Mouse (Mus musculus) neural tube, embryonic 13.5 days (tissue): ENCODE measurements around the gene Rab25. TPM values are rescaled to one million over a fixed set of nuclear protein-coding genes. Genes with fewer than 3 reads are reported as not detected.

Experiments
- ATAC-seq: fragments of 200-750 bp; cut with Nextera tagmentation; 2 replicates; pipeline ENCODE4 v1.8.0; 2017; ENCODE audit warnings: low read depth, mild to moderate bottlenecking, moderate TSS enrichment, moderate library complexity
- H3K27ac ChIP-seq: fragments of 300-500 bp; sonication (generic); replicated peaks from 2 replicates; pipeline ENCODE4 v1.5.1; 2015; ENCODE audit warnings: moderate library complexity, mild to moderate bottlenecking, inconsistent platforms
- H3K27me3 ChIP-seq: fragments of 300-500 bp; sonication (generic); 2 replicates; pipeline ENCODE4 v1.6.1; 2015; ENCODE audit warnings: mild to moderate bottlenecking, inconsistent platforms
- H3K36me3 ChIP-seq: fragments of 300-500 bp; sonication (generic); 2 replicates; pipeline ENCODE4 v1.6.1; 2015; ENCODE audit warnings: mild to moderate bottlenecking, inconsistent platforms
- H3K4me1 ChIP-seq: fragments of 300-500 bp; sonication (generic); replicated peaks from 2 replicates; pipeline ENCODE4 v1.6.1; 2015; ENCODE audit warnings: inconsistent platforms
- H3K4me2 ChIP-seq: fragments of 300-500 bp; sonication (generic); 2 replicates; pipeline ENCODE4 v1.6.1; 2015; ENCODE audit warnings: inconsistent platforms, mild to moderate bottlenecking, moderate library complexity
- H3K4me3 ChIP-seq: fragments of 300-500 bp; sonication (generic); 2 replicates; pipeline ENCODE4 v1.5.1; 2015; ENCODE audit warnings: mild to moderate bottlenecking, inconsistent platforms
- H3K9ac ChIP-seq: fragments of 300-500 bp; sonication (generic); 2 replicates; pipeline ENCODE4 v1.6.1; 2015; ENCODE audit warnings: moderate library complexity, mild to moderate bottlenecking, inconsistent platforms
- H3K9me3 ChIP-seq: fragments of 300-500 bp; sonication (generic); 2 replicates; pipeline ENCODE4 v1.6.1; 2016; ENCODE audit warnings: inconsistent platforms
- WGBS: fragments of 180-500 bp; shearing (Covaris S2); methylation state at CpG from one replicate; pipeline ENCODE4 v1.1.7; 2015; 5-methylcytosine and 5-hydroxymethylcytosine counted together
- polyA plus RNA-seq: library from polyadenylated mRNA; unstranded; fragments of >200 nt; fragmentation: Nextera tagmentation; extraction: Ambion mirVana; gene quantifications from 2 replicates; pipeline ENCODE4 v1.2.1, GENCODE M21; 2015

Gene Rab25
- polyA plus RNA-seq, 1 experiment from 2014 or later = not detected

- no peak overlapping the region for H3K4me3 ChIP-seq
- peak overlapping the region; percentile 98 for H3K4me2 ChIP-seq
- H3K27me3 ChIP-seq = peaks cover 28% of the 10 kb centered on the region
- WGBS = 49% methylated on average over 8 of the region's 8 CpGs
- peaks cover 32% of the 10 kb centered on the region for H3K4me1 ChIP-seq
- no peak overlapping the region for H3K27ac ChIP-seq
- no peak for ATAC-seq
- H3K36me3 ChIP-seq = no peaks in the 10 kb centered on the region
- no peak overlapping the region for H3K9ac ChIP-seq
- no peaks in the 10 kb centered on the region for H3K9me3 ChIP-seq
These were observed 44.0 kb downstream of the Rab25 start for GRCm38 (mm10) chr3:88503881-88504746.

- WGBS = 21% methylated on average over 4 of the region's 4 CpGs
- Histone ChIP-seq H3K36me3 (no peaks in the 10 kb centered on the region), H3K27ac (peak overlapping the region; percentile 56; the same call in 1 of the 2 replicates), H3K4me1 (peaks cover 32% of the 10 kb centered on the region), H3K9ac (peak overlapping the region; percentile 88; the same call in 1 of the 2 replicates), H3K27me3 (peaks cover 28% of the 10 kb centered on the region), H3K4me2 (peak overlapping the region; percentile 98), H3K4me3 (peak overlapping the region; percentile 81), H3K9me3 (no peaks in the 10 kb centered on the region)
- 0 out of 2 replicates have a peak, but pooled peaks have one; percentile 21 for ATAC-seq
These were observed 44.6 kb downstream of the Rab25 start for GRCm38 (mm10) chr3:88503505-88503863.

- Histone ChIP-seq H3K4me2 (peak overlapping the region; percentile 98), H3K4me1 (peaks cover 32% of the 10 kb centered on the region), H3K27me3 (peaks cover 28% of the 10 kb centered on the region), H3K9ac (peak overlapping the region; percentile 88), H3K9me3 (no peaks in the 10 kb centered on the region), H3K4me3 (peak overlapping the region; percentile 81), H3K27ac (peak overlapping the region; percentile 56; the same call in 1 of the 2 replicates), H3K36me3 (no peaks in the 10 kb centered on the region)
- ATAC-seq = peak; percentile 91
- WGBS = under 1% methylated on average over 55 of the region's 55 CpGs
These were observed 45.2 kb downstream of the Rab25 start for GRCm38 (mm10) chr3:88502641-88503504.

GRCm38 (mm10) chr3:88502031-88502571 is 46.0 kb downstream of the Rab25 start:
- no peak overlapping the region for H3K27ac ChIP-seq
- ATAC-seq = no peak; the same call in 1 of the 2 replicates
- no peaks in the 10 kb centered on the region for H3K9me3 ChIP-seq
- peak overlapping the region; percentile 98 for H3K4me2 ChIP-seq
- H3K4me3 ChIP-seq = peak overlapping the region; percentile 81
- WGBS = 18% methylated on average over 11 of the region's 11 CpGs
- H3K36me3 ChIP-seq = no peaks in the 10 kb centered on the region
- H3K9ac ChIP-seq = peak overlapping the region; percentile 88
- peaks cover 32% of the 10 kb centered on the region for H3K4me1 ChIP-seq
- peaks cover 28% of the 10 kb centered on the region for H3K27me3 ChIP-seq

- peak overlapping the region; percentile 88; the same call in 1 of the 2 replicates for H3K9ac ChIP-seq
- H3K27ac ChIP-seq = no peak overlapping the region
- no peaks in the 10 kb centered on the region for H3K36me3 ChIP-seq
- H3K27me3 ChIP-seq = peaks cover 28% of the 10 kb centered on the region
- no peak for ATAC-seq
- H3K4me2 ChIP-seq = peak overlapping the region; percentile 98
- peak overlapping the region; percentile 81 for H3K4me3 ChIP-seq
- peaks cover 32% of the 10 kb centered on the region for H3K4me1 ChIP-seq
- no peaks in the 10 kb centered on the region for H3K9me3 ChIP-seq
- WGBS = 55% methylated on average over 6 of the region's 6 CpGs
These were observed 46.6 kb downstream of the Rab25 start for GRCm38 (mm10) chr3:88501366-88502030.

- no peaks in the 10 kb centered on the region for H3K36me3 ChIP-seq
- H3K27ac ChIP-seq = no peak overlapping the region
- no peak overlapping the region for H3K9ac ChIP-seq
- H3K27me3 ChIP-seq = peaks cover 28% of the 10 kb centered on the region
- H3K4me1 ChIP-seq = peaks cover 32% of the 10 kb centered on the region
- 43% methylated on average over 4 of the region's 4 CpGs for WGBS
- H3K4me2 ChIP-seq = peak overlapping the region; percentile 98
- H3K4me3 ChIP-seq = peak overlapping the region; percentile 81; the same call in 1 of the 2 replicates
- ATAC-seq = no peak
- no peaks in the 10 kb centered on the region for H3K9me3 ChIP-seq
These were observed 47.3 kb downstream of the Rab25 start for GRCm38 (mm10) chr3:88500655-88501365.

- no peak overlapping the region for H3K4me3 ChIP-seq
- no peak for ATAC-seq
- no peaks in the 10 kb centered on the region for H3K9me3 ChIP-seq
- WGBS = 83% methylated on average over 7 of the region's 7 CpGs
- no peak overlapping the region for H3K27ac ChIP-seq
- no peak overlapping the region for H3K4me2 ChIP-seq
- no peaks in the 10 kb centered on the region for H3K36me3 ChIP-seq
- H3K27me3 ChIP-seq = peaks cover 28% of the 10 kb centered on the region
- peaks cover 38% of the 10 kb centered on the region for H3K4me1 ChIP-seq
- no peak overlapping the region for H3K9ac ChIP-seq
These were observed 48.0 kb downstream of the Rab25 start for GRCm38 (mm10) chr3:88500087-88500486.

GRCm38 (mm10) chr3:88499580-88499979 is 48.5 kb downstream of the Rab25 start:
- Histone ChIP-seq H3K9me3 (no peaks in the 10 kb centered on the region), H3K4me1 (peaks cover 43% of the 10 kb centered on the region), H3K4me3 (no peak overlapping the region), H3K9ac (no peak overlapping the region), H3K27ac (no peak overlapping the region), H3K36me3 (no peaks in the 10 kb centered on the region), H3K27me3 (peaks cover 28% of the 10 kb centered on the region), H3K4me2 (no peak overlapping the region)
- 60% methylated on average over 4 of the region's 4 CpGs for WGBS
- no peak for ATAC-seq

- peaks cover 36% of the 10 kb centered on the region for H3K4me1 ChIP-seq
- H3K27ac ChIP-seq = no peak overlapping the region
- ATAC-seq = no peak
- H3K9me3 ChIP-seq = no peaks in the 10 kb centered on the region
- no peak overlapping the region for H3K4me2 ChIP-seq
- H3K27me3 ChIP-seq = peaks cover 7% of the 10 kb centered on the region
- 78% methylated on average over 10 of the region's 10 CpGs for WGBS
- H3K4me3 ChIP-seq = no peak overlapping the region
- H3K36me3 ChIP-seq = no peaks in the 10 kb centered on the region
- 0 out of 2 replicates have a peak overlapping the region, but pooled peaks have one; percentile 28 for H3K9ac ChIP-seq
These were observed 52.2 kb downstream of the Rab25 start for GRCm38 (mm10) chr3:88495741-88496415.

GRCm38 (mm10) chr3:88494836-88495628 is 53.1 kb downstream of the Rab25 start:
- Histone ChIP-seq H3K4me2 (no peak overlapping the region), H3K9me3 (no peaks in the 10 kb centered on the region), H3K4me3 (no peak overlapping the region), H3K27ac (peak overlapping the region; percentile 43; the same call in 1 of the 2 replicates), H3K27me3 (peaks cover 4% of the 10 kb centered on the region; the same call in 1 of the 2 replicates), H3K9ac (0 out of 2 replicates have a peak overlapping the region, but pooled peaks have one; percentile 28), H3K36me3 (no peaks in the 10 kb centered on the region), H3K4me1 (peaks cover 38% of the 10 kb centered on the region)
- ATAC-seq = no peak
- 72% methylated on average over 9 of the region's 9 CpGs for WGBS
